Mouse (Mus musculus) olfactory bulb, adult 2 months (tissue): ENCODE data around the gene Srsf11.

ENCODE experiments used
- CTCF ChIP-seq: fragments of 200-500 bp; IDR thresholded peaks from 2 replicates; pipeline ENCODE4 v1.5.1; 2012; ENCODE audit warnings: low read depth, mild to moderate bottlenecking, low read length, moderate library complexity; ENCODE audit not compliant: insufficient read depth
- POLR2A ChIP-seq: fragments of 200-500 bp; IDR thresholded peaks from 2 replicates; pipeline ENCODE4 v1.6.1; 2012; ENCODE audit warnings: mild to moderate bottlenecking, low read depth, low read length, moderate library complexity; ENCODE audit not compliant: insufficient read depth

- TF ChIP-seq CTCF (no peak), POLR2A (no peak)
Observed at GRCm38 (mm10) chr3:157998742-157999369, 37.6 kb downstream of the Srsf11 start.
